Mouse (Mus musculus) thymus, adult 18-20 months (tissue): ENCODE data around the gene Neo1.

Experiments
- DNase-seq, 2 experiments: peaks; one replicate each; pipeline ENCODE4 v3.0.0; 2022; ENCODE audit warnings: mixed read lengths in 2 of 2

The Neo1 gene

GRCm38 (mm10) chr9:58859080-58859635, 177.1 kb downstream of the Neo1 start:
- no peak for DNase-seq

DNA sequence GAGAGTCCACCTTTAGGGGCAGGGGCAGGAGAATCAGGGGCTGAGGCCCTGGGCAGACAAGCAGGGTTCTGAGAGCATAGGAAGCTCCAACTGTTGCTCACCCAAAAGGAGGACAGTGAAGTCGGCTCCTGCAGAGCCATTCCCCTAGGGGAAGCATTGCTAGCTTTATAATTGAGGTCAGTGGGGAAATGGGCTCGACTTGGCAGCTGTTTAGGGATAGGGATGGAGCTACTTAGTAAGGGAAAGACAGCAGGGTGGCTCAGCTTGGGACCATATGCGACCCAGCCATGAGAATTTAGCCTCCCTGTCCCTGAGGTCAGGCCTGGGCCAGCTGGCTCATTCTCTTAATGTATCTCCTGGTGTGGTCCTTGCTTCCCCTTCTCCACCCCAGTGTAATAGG, 181.3 kb downstream of the Neo1 start:
- no peak for DNase-seq

DNA sequence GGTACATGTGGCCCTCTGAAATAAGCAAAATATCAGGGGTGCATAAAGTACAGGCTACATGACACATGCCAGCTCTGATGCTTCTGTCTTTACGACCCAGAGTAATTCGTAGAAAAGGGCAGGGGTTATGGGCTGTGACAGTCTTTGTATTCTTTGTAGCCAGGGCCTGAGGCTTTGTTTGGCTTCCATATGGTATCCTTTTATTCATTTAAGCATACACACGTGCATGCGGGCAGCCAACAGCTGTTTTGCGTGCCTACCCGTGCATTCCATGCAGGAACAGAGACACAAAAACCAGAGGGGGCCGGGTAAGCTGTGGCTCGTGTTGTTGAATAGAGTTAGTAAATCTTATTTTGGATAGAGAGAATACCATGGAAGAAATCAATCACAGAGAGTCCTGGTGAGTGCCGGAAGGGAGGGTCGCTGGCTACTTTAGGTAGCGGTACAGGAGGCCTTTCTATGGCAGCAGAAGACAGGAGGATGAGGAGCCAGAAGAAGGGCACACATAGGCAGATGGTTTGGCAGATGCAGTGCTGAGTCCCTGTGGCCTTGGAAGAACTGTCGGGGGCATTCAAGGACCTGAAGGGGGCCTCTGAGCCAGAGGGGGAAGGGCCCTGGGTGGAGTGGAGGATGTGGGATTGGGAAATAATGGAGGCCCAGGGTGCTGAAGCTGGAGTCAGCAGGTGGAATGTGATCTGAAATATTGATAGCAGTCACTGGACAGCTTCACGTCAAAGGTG, 186.5 kb downstream of the Neo1 start:
- no peak for DNase-seq

DNA sequence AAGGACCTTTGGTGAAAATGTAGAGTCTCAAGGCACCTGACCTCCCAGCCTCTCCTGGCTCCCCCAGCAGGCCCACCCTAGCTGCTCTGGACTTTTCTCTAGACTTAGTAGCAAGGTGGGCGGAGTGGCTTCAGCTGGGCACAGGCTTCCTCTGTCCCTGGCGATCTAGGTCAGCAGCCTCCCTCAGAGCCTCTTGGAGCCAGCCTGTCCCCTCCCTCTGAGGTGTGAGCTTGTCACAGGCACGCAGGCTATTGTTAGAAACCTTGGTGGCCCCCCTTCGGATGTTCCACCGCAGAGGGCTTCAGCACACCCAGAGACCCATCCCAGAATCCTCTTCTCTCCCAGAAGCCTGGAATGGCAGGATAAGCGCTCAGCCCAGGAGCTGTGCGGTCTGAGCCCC, 188.6 kb downstream of the Neo1 start:
- DNase-seq = no peak

DNA sequence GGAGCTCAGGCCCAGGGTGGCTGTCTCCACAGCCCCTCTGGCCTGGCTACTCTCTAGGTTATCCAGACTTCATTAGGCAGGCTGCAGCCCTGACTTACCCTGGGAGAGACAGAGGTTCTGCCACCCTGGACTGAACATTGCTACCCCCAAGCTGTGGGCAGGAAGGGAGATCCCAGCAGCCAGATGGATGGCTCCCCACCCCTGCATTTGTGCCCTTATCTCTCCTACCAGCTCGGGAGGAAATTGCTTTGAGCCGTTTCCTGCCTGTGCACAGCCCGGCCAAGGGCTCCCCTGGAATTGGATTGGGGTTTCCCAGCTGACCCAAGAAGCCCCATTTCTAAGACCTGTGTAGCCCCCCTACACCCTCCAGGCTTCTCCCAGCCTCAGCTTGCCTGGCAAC, 189.2 kb downstream of the Neo1 start:
- DNase-seq = no peak

DNA sequence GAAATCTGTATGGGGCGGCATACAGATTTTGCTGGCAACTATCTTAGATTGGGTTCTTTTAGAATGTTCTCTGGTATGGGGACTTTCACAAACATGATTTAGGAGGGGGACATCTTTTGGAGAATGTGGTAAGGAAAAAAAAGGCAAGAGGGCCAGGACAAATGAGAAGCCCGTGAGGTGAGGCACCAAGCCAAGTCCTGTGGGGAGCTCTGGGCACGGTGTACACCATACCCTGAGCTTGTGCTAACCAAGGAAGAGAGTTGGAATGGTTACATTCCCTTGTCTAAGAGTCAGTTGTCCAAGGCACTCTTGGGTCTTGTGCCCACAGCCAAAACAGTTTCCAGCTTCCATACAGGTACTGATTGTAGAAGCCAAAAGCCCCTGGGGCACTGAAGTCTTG, 191.6 kb downstream of the Neo1 start:
- no peak for DNase-seq

DNA sequence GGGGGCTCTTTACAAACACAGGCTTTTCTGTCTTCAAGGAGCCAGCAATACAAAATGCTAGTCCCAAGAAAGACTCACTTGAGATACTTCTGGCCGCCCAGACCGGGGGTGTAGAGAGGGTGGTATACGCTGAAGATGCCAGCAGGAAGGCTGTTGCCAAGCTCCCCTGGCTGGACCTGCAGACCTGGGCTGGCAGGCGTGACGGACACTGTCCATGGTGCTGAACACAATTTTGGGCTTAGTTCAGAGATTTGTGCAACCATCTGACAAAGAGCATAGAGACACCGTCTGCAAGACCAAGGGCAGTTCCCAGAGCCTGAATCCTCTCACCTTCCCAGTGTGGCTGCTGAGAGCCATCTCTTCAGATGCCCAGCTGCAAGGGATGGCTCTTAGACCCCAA, 194.6 kb downstream of the Neo1 start:
- no peak for DNase-seq

DNA sequence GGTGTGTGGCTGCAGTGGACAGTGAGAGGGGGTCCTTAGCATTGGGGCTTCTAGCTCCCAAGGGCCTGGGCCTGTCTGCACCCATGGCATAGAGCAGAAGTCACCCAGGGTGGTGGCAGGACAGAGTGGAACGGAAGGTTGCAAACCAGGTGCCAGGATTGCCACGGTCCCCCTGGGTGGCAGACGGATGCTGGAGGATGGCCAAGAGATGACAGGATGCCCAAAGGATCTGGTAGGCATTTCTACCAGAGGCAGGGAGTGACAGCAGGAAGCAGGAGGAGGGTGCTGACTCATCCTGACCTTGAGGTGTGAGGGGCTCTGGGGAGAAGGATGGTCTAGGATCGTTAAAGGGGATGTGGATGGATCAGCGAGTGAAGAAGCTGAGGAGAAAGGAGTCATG, 197.7 kb downstream of the Neo1 start:
- DNase-seq = no peak

GRCm38 (mm10) chr9:58837174-58837573, 199.1 kb downstream of the Neo1 start:
- DNase-seq = no peak

DNA sequence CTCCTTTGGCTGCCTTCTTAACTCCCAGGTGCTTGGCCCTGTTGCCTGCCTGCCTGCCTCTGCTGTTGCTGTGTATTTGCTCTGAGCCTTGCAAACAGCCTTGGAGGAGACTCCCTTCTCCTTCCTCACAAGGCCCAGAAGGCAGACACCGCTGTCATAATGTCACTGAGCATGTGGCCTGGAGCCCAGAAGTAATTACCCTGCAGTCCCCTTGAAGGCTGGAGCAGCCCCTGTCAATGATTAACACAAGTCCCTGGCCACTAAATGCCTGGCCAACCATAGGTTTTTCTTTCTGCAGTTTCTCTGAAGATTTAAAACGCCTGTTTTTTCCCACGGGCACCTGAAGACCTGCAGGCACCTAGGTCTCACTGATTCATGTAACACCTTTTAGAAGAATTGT, 203.3 kb downstream of the Neo1 start:
- no peak for DNase-seq

DNA sequence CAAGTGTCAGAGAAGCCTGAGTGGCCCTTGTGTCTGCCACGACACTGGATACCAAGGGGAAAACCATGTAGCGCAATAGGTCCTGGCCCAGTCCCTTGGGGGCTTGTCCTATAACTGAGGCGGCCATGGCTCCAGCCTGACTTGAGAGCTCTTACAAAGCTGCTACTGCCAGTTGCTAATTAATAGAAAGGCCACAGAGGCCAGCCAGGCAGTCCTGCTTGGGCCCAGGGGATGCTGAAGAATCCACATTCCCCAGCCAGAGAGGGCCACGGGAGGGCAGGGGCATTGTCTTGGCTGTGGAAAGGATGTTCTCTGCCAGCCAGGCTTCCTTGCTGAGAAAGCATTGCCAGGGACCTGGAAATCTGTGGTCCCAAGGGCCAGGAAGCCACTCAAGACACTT, 206.6 kb downstream of the Neo1 start:
- DNase-seq = no peak
